Mouse (Mus musculus) kidney, adult 8-10 months (tissue): Measurements from ENCODE around the gene 1700069L16Rik.

Experiments
- DNase-seq, 2 experiments: peaks; one replicate each; pipeline ENCODE4 v3.0.0; 2022

The 1700069L16Rik gene

DNA sequence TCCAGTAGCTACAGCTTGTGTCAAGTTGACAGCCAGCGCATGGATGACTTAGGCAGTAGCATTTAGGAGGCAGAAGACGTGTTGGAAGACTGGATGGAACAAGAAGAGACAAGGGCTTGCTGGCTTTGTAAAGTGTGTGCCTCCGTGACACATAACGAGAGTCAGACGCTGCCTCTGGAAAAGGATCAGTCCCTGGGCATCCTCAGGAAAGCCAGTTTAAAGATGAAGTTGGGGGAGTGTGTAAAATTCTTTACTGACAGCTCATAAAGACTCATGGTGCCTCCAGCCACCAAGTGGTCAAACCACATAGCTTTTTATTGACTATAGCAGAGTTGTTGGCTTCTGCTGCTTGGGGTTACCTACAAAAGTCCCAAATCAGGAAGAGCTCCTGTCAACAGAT is 39.1 kb downstream of the 1700069L16Rik start:
- no peak for DNase-seq

GRCm38 (mm10) chr5:113683246-113683645 is 41.3 kb downstream of the 1700069L16Rik start:
- DNase-seq: no peak

- no peak for DNase-seq
These were observed 42.1 kb downstream of the 1700069L16Rik start for GRCm38 (mm10) chr5:113682472-113682871.

DNA sequence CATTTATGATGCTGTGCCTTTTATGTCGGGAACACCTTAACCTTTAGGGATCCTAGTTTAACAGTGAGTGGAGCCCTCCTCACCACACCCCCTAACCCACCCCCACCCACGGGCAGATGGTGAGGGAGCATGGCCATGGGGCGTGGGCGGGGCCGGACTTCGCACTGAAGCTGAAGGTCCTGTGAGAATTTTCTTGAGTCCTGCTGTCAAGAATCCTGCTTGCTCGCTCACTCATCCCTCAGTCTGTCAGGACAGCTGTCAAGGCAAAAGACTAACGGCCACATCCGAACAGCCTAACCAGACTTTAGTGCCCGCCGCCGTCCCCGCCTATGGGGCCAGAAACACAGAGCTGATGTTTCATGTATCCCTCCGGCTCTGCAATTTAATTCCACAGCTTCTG is 43.4 kb downstream of the 1700069L16Rik start:
- no peak for DNase-seq

DNA sequence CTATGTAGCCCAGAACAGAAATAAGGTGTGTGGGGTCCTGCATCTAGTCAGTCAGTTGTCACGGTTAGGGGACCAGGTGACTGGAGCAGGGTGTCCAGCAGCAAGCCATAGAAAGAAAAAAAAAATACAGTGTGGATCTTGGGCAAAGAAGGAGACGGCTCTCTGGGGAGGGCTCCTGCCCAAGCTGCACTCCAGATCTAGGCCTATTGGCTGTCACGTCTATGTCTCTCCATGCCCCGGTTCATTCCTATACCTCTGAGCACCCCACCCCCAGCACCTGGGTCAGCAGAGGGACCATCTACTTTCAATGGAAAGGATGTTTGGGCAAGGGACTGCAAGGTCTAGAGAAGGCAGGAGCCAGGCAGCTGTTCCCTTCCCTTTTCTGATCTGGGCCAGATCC is 45.1 kb downstream of the 1700069L16Rik start:
- DNase-seq: no peak

GRCm38 (mm10) chr5:113678743-113679452 is 45.7 kb downstream of the 1700069L16Rik start:
- no peak for DNase-seq

- no peak for DNase-seq
These were observed 47.0 kb downstream of the 1700069L16Rik start for GRCm38 (mm10) chr5:113677541-113677940.

- DNase-seq: no peak
These were observed 49.7 kb downstream of the 1700069L16Rik start for GRCm38 (mm10) chr5:113674851-113675250.

- peak; percentile 20 to 31 for DNase-seq
These were observed 52.1 kb downstream of the 1700069L16Rik start for GRCm38 (mm10) chr5:113672456-113672855.

GRCm38 (mm10) chr5:113670597-113670996 is 54.0 kb downstream of the 1700069L16Rik start:
- DNase-seq: no peak

GRCm38 (mm10) chr5:113670110-113670509 is 54.5 kb downstream of the 1700069L16Rik start:
- DNase-seq: no peak

- no peak for DNase-seq
These were observed 59.9 kb downstream of the 1700069L16Rik start for GRCm38 (mm10) chr5:113664629-113665195.

DNA sequence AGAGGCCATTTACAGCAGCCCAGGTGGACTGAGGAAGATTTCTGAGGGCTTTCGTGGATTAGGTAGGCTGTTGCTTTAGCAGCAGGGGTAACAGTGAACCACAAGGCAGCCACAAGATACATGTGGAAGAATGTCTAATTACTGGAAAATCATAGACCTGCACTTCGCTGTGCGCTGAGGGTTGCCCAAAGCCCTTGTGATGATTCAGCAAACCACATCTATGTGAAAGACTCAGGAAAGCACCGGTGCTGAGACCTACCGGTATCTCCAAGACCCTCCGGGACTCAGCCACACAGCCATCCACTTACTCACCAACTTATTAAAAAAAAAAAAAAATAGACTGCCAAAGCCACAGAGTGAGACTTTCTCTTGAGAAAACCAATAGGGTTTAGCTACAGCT is 60.4 kb downstream of the 1700069L16Rik start:
- DNase-seq: no peak

DNA sequence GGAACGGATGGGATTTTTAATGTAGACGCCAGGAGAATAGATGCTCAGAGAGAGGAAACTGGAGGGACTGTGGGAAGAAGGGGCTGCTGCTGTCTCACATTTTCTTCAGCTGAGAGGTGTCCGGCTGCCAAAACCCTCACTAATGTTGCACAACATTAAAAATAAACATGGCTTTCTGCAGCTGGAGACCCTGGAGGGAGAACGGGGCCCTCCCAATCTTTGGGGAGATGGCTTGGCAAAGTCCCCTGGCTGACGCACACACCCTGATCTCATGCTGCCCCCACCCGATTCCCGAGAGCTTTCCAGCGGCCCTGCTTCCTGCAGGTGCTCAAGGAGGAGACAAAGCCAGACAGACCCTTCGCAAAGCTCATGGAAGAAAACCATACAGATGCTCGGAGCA is 63.7 kb downstream of the 1700069L16Rik start:
- DNase-seq: no peak

GRCm38 (mm10) chr5:113654821-113655220 is 69.8 kb downstream of the 1700069L16Rik start:
- DNase-seq: no peak

DNA sequence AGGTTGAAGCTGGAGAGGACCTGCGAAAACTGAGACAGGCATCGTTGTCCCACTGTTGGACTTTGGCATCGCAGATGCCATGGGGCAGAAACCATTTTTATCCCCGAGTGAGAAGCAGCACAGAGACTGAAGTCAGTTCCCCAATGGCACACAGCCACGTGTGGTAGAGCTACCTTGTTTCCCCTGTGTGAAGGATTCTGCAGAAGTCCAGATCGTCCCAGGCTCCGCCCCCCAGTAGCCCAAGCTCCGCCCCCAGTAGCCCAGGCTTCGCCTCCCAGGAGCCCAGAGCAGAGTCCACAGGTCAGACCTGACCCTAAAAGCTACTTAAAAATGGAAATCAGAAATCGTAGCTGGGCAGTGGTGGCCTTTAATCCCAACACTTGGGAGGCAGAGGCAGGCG is 70.4 kb downstream of the 1700069L16Rik start:
- DNase-seq: no peak

DNA sequence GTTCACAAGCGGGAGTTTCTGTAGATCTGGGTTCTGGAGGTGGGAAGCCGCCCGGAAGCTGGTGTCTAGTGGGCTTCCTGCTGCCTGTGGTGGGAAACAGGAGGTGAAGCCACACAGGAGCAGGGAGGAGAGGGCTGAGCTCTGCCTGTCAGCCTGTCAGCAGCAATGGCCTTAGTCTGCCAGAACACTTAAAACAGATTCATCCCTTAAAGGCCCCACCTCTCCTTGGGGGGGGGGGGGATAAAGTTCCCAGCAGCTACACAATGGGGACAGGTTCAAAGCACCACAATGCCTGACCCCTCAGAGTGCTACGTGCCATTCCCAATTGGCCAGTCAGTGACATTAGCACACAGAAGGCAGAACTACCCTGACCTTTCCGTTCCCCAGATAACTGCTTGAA is 72.4 kb downstream of the 1700069L16Rik start:
- DNase-seq: no peak

- DNase-seq: no peak
These were observed 74.3 kb downstream of the 1700069L16Rik start, which contains the start of gene Cmklr1 for GRCm38 (mm10) chr5:113650035-113650865. TSS of gene Cmklr1 (minus strand) at chr5:113650426.

DNA sequence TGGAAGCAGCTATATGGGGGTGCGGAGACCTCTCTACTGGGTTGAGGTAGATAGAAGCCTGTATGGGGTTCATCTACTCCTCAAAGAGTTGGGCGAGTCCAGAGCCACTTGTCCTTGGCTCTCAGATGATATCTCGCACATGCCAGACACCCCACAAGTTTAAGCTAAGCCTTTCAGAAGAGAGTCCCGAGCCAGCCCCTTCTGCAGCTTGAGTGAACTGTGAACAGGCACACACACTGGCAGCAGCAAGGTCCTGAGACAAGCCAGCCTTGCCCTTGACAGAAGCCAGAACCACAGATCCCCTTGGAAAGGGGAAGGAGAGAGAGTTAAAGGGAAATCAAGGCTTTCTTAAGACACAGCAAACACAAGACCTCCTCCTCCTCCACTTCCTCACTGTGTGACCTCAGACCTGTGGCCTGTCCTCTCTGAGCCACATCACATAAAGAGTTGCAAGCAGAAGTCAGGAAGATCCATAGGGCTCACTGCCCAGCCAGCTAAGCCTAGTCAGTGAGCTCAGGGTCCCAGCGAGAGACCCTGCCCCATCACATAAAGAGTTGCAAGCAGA is 75.8 kb downstream of the 1700069L16Rik start:
- no peak for DNase-seq

- DNase-seq: no peak
These were observed 77.4 kb downstream of the 1700069L16Rik start for GRCm38 (mm10) chr5:113647141-113647540.

DNA sequence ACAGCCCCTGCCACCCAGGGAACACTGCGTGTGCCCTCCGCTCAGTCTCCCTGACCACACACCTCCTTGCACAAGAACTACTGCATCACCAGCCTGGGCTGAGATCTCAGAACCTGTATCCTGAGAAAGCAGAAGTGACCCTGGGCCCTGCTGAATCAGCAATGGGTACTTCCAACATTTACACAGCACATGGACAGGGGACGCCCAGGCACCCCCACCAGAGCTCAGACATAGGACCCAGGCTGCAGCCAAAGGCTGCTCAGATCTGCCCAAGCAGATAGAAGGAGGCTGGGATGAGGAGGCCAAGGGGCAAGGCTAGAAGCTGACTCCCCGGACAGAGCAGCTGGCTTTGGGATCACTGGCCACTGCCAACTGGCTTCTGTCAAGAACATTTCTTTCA is 80.1 kb downstream of the 1700069L16Rik start:
- DNase-seq: no peak

GRCm38 (mm10) chr5:113643107-113643848 is 81.3 kb downstream of the 1700069L16Rik start:
- DNase-seq: no peak
